10 mouse cellular contexts compared by ENCODE assay signal in the genomic region with DNA sequence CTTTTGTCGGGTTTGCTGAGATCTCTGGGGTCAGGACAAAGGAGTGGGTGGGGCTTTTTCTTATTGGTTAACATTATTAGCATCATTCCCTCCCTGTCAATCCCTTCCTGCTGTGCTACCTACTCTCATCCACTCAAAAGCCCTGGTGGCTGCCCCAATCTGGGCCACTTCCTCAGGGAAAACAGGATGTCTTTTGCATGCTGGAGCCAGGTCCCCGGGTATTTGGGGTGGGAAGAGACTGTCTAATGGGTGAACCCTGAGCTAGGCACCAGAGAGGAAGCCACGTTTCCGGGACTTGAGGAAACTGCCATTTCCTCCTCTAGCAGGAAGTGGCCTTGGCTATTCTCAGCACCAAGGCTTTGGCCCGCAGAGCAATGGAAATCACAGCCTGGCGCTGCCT.
DNase-seq lines count a peak whose midpoint lies in the region; ATAC-seq lines count a peak whose summit lies in the region.
"Had no signal": no experiment of that assay in that cellular context is flagged by ENCODE, and none has a peak within 500 bp of the region (broad histone marks: within the 10 kb centered on the region; RNA-seq: fewer than 3 reads in every experiment).

No protein-coding gene starts in this region.

- H3K27ac ChIP-seq in heart, embryonic 12.5 days (ENCODE audit: poor library complexity, severe bottlenecking), result no peak overlapping the region
- peak overlapping the region; percentile 53 for H3K27ac ChIP-seq in lung, embryonic 15.5 days
- no peak overlapping the region for H3K27ac ChIP-seq in midbrain, embryonic 14.5 days (replicated peaks; ENCODE audit: low read depth, low read length)
- H3K27ac ChIP-seq: stomach, postnatal 0 days had no signal

- H3K4me3 ChIP-seq in heart, embryonic 12.5 days, result no peak overlapping the region
- H3K4me3 ChIP-seq in lung, embryonic 15.5 days, result no peak overlapping the region
- no peak overlapping the region for H3K4me3 ChIP-seq in midbrain, embryonic 14.5 days (replicated peaks; ENCODE audit: low read depth, low read length)
- H3K4me3 ChIP-seq: megakaryocyte, embryonic 14.5 days had no signal

- H3K36me3 ChIP-seq in heart, embryonic 12.5 days, result no peaks in the 10 kb centered on the region
- no peaks in the 10 kb centered on the region for H3K36me3 ChIP-seq in lung, embryonic 15.5 days
- H3K36me3 ChIP-seq in midbrain, embryonic 14.5 days (ENCODE audit: control insufficient read depth, insufficient read depth, low read length), result no peaks in the 10 kb centered on the region

- no peak overlapping the region for H3K9ac ChIP-seq in heart, embryonic 12.5 days
- no peak overlapping the region for H3K9ac ChIP-seq in lung, embryonic 15.5 days
- no peak overlapping the region for H3K9ac ChIP-seq in midbrain, embryonic 14.5 days (replicated peaks; ENCODE audit: low read length)

- H3K27me3 ChIP-seq in heart, embryonic 12.5 days (replicated peaks), result no peaks in the 10 kb centered on the region
- no peaks in the 10 kb centered on the region for H3K27me3 ChIP-seq in lung, embryonic 15.5 days
- no peaks in the 10 kb centered on the region for H3K27me3 ChIP-seq in midbrain, embryonic 14.5 days (ENCODE audit: control insufficient read depth, insufficient read depth, low read length)

- peak; percentile 99 for DNase-seq in heart, adult 11 months
- peak; percentile 62 for DNase-seq in adrenal gland, adult 8-10 months
- DNase-seq in heart, postnatal 4 days, result peak; percentile 41
- DNase-seq in right cerebral cortex, postnatal 25 days, result no peak
- no peak for DNase-seq in c-Kit-positive CD71-positive TER-119-positive erythroid progenitor cells, embryonic 14.5 days (ENCODE audit: low spot score)
- DNase-seq in midbrain, embryonic 14.5 days, result no peak

- no peaks in the 10 kb centered on the region; the same call in 1 of the 2 replicates for H3K9me3 ChIP-seq in heart, embryonic 12.5 days (replicated peaks)
- no peaks in the 10 kb centered on the region for H3K9me3 ChIP-seq in lung, embryonic 15.5 days
- 0 out of 2 replicates have a peak, but pooled peaks cover 4% of the 10 kb centered on the region for H3K9me3 ChIP-seq in midbrain, embryonic 14.5 days (ENCODE audit: control insufficient read depth, low read length)

- H3K4me2 ChIP-seq in heart, embryonic 12.5 days, result no peak overlapping the region
- H3K4me2 ChIP-seq in lung, embryonic 15.5 days, result no peak overlapping the region
- no peak overlapping the region for H3K4me2 ChIP-seq in midbrain, embryonic 14.5 days (ENCODE audit: low read length)

- H3K4me1 ChIP-seq in heart, embryonic 12.5 days (replicated peaks), result 0 out of 2 replicates have a peak, but pooled peaks cover 3% of the 10 kb centered on the region
- no peaks in the 10 kb centered on the region for H3K4me1 ChIP-seq in lung, embryonic 15.5 days
- H3K4me1 ChIP-seq in midbrain, embryonic 14.5 days (ENCODE audit: control insufficient read depth, insufficient read depth, low read length), result no peaks in the 10 kb centered on the region

- WGBS in heart, embryonic 12.5 days, result 63% methylated on average over 6 of the region's 6 CpGs
- 74% methylated on average over 6 of the region's 6 CpGs for WGBS in lung, embryonic 15.5 days
- 85% methylated on average over 6 of the region's 6 CpGs for WGBS in midbrain, embryonic 14.5 days

- ATAC-seq in heart, embryonic 12.5 days (ENCODE audit: insufficient number of reproducible peaks, low FRiP score), result no peak
- peak; percentile 39 for ATAC-seq in lung, embryonic 15.5 days (ENCODE audit: borderline replicate concordance, extremely low read depth, low FRiP score, low TSS enrichment)
- ATAC-seq in midbrain, embryonic 14.5 days (ENCODE audit: low FRiP score, low TSS enrichment), result no peak

Comparison
In these comparisons a context has a peak if more than half of its experiments do, and no peak if none do; other contexts are left out.
1. DNase-seq: peak in heart, adult 11 months (single experiment), adrenal gland, adult 8-10 months (single experiment) and heart, postnatal 4 days (single experiment); none in right cerebral cortex, postnatal 25 days (single experiment), c-Kit-positive CD71-positive TER-119-positive erythroid progenitor cells, embryonic 14.5 days (single experiment) and midbrain, embryonic 14.5 days (single experiment).